ENCODE assay signal across 18 mouse cellular contexts in the genomic region with DNA sequence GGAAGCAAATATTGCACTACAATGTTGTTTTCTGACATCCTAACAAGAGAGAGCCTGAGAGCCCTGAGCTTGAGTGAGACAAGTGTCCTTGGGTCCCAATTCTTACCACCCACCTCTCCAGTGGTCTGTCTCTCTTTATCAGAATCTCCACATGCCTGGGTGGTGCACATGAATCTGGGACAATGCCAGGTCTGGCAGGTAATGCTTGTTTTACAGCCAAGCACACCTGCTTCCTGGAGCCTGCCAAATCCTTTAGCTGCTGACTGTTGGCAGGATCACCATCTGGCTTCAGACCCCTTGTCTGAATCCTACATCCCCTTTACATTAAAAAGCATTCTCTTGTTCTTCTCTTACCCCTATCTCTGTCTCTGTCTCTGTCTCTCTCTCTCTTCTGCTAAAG.
DNase-seq lines count a peak whose midpoint lies in the region; ATAC-seq lines count a peak whose summit lies in the region.
"Had no signal": no experiment of that assay in that cellular context is flagged by ENCODE, and none has a peak within 500 bp of the region (broad histone marks: within the 10 kb centered on the region; RNA-seq: fewer than 3 reads in every experiment).

No protein-coding gene starts in this region.

- no peaks in the 10 kb centered on the region for H3K36me3 ChIP-seq in forebrain, embryonic 16.5 days (ENCODE audit: control insufficient read depth, insufficient read depth)
- H3K36me3 ChIP-seq in forebrain, embryonic 15.5 days, result no peaks in the 10 kb centered on the region
- H3K36me3 ChIP-seq in kidney, embryonic 16.5 days (ENCODE audit: insufficient read depth, low read length), result no peaks in the 10 kb centered on the region
- H3K36me3 ChIP-seq: heart, embryonic 10.5 days; midbrain, embryonic 12.5 days had no signal

- peak; percentile 3 for DNase-seq in right cerebral cortex, postnatal 14 days
- DNase-seq in right cerebral cortex, postnatal 36 days (ENCODE audit: low spot score in 2 of 2), result no peak
- peak; percentile 34 for DNase-seq in cerebellum, adult 8-10 months
- DNase-seq in gastrocnemius, postnatal 36 days, result no peak
- DNase-seq: adrenal gland, adult 8-10 months; gastrocnemius, postnatal 25 days; kidney, postnatal 10 days; layer of hippocampus, adult 9-11 months; liver; lung, adult 2 months; thymus, adult 2 months had no signal

- no peaks in the 10 kb centered on the region for H3K9me3 ChIP-seq in forebrain, embryonic 16.5 days (ENCODE audit: control insufficient read depth, low read length)
- H3K9me3 ChIP-seq in forebrain, embryonic 15.5 days, result no peaks in the 10 kb centered on the region
- H3K9me3 ChIP-seq in kidney, embryonic 16.5 days (ENCODE audit: low read length), result no peaks in the 10 kb centered on the region
- H3K9me3 ChIP-seq: heart, embryonic 10.5 days; midbrain, embryonic 12.5 days had no signal

- H3K27me3 ChIP-seq in forebrain, embryonic 16.5 days (replicated peaks; ENCODE audit: control insufficient read depth, insufficient read depth, low read length), result no peaks in the 10 kb centered on the region
- H3K27me3 ChIP-seq in forebrain, embryonic 15.5 days, result no peaks in the 10 kb centered on the region
- no peaks in the 10 kb centered on the region for H3K27me3 ChIP-seq in kidney, embryonic 16.5 days (ENCODE audit: insufficient read depth, low read length)
- H3K27me3 ChIP-seq: midbrain, embryonic 12.5 days had no signal

- H3K27ac ChIP-seq in forebrain, embryonic 16.5 days (ENCODE audit: low read length), result no peak overlapping the region
- no peak overlapping the region for H3K27ac ChIP-seq in forebrain, embryonic 15.5 days (replicated peaks)
- H3K27ac ChIP-seq in kidney, embryonic 16.5 days (ENCODE audit: low read length), result no peak overlapping the region
- H3K27ac ChIP-seq: heart, embryonic 10.5 days; macrophage; midbrain, embryonic 12.5 days had no signal

- intact Hi-C loops in gastrocnemius, postnatal 36 days (cut with DNase I), result no loop called here

- H3K4me1 ChIP-seq in forebrain, embryonic 16.5 days (replicated peaks; ENCODE audit: control insufficient read depth, insufficient read depth, low read length), result peaks cover 5% of the 10 kb centered on the region
- no peaks in the 10 kb centered on the region for H3K4me1 ChIP-seq in forebrain, embryonic 15.5 days
- no peaks in the 10 kb centered on the region for H3K4me1 ChIP-seq in kidney, embryonic 16.5 days (ENCODE audit: insufficient read depth, low read length)
- H3K4me1 ChIP-seq: heart, embryonic 10.5 days; midbrain, embryonic 12.5 days had no signal

- ATAC-seq in forebrain, embryonic 16.5 days, result 0 out of 2 replicates have a peak, but pooled peaks have one; percentile 33
- ATAC-seq in forebrain, embryonic 15.5 days (replicated peaks), result no peak
- ATAC-seq in kidney, embryonic 16.5 days (ENCODE audit: low FRiP score, low TSS enrichment), result no peak
- ATAC-seq: intestine, postnatal 0 days had no signal

- no peak overlapping the region for H3K9ac ChIP-seq in forebrain, embryonic 16.5 days (replicated peaks; ENCODE audit: low read depth, low read length)
- H3K9ac ChIP-seq in forebrain, embryonic 15.5 days (replicated peaks), result no peak overlapping the region
- no peak overlapping the region for H3K9ac ChIP-seq in kidney, embryonic 16.5 days (replicated peaks; ENCODE audit: low read length)
- H3K9ac ChIP-seq: midbrain, embryonic 12.5 days had no signal

- H3K4me3 ChIP-seq in forebrain, embryonic 16.5 days (replicated peaks; ENCODE audit: low read length), result no peak overlapping the region
- H3K4me3 ChIP-seq in forebrain, embryonic 15.5 days, result no peak overlapping the region
- no peak overlapping the region for H3K4me3 ChIP-seq in kidney, embryonic 16.5 days (ENCODE audit: low read length)
- H3K4me3 ChIP-seq: heart, embryonic 10.5 days; midbrain, embryonic 12.5 days had no signal

- no peak overlapping the region for H3K4me2 ChIP-seq in forebrain, embryonic 16.5 days (ENCODE audit: low read length)
- no peak overlapping the region for H3K4me2 ChIP-seq in forebrain, embryonic 15.5 days (replicated peaks)
- H3K4me2 ChIP-seq in kidney, embryonic 16.5 days (replicated peaks; ENCODE audit: low read depth, low read length), result no peak overlapping the region
- H3K4me2 ChIP-seq: midbrain, embryonic 12.5 days had no signal

Comparison
In these comparisons a context has a peak if more than half of its experiments do, and no peak if none do; other contexts are left out.
1. DNase-seq: peak in right cerebral cortex, postnatal 14 days (single experiment) and cerebellum, adult 8-10 months (single experiment); none in right cerebral cortex, postnatal 36 days (0 of 2) and gastrocnemius, postnatal 36 days (0 of 2).